Mouse (Mus musculus): ENCODE measurements at regions not wholly inside any gene's neighbourhood (a gene's known extent, or its start where the extent isn't known, plus 50 kb on each side); places are given as distances from the start of the nearest gene placed in this dataset.

- TF ChIP-seq POLR2A (IDR thresholded peaks at IDR 0.05; ENCODE audit: control insufficient read depth, low read depth, low read length) (no peak), CTCF (IDR thresholded peaks at IDR 0.05; ENCODE audit: control insufficient read depth, insufficient read depth, insufficient replicate concordance, low read depth, low read length) (no peak)
These were observed 84.7 kb upstream of the Errfi1 start for GRCm38 (mm10) chr4:150769043-150769442.
